Mouse (Mus musculus): Measurements from ENCODE around the gene Ifna9.
A peak's percentile ranks its signal among the peaks of the same experiment; 100 is the strongest.
"Not testable (repeated sequence)": the region's sequence is repeated elsewhere in the genome, so short reads cannot be mapped to it uniquely, and the experiment has no call there.

Ifna9 gene

GRCm38 (mm10) chr4:88592285-88592684 lies at the start of gene Ifna9:
TSS of gene Ifna9 (minus strand) at chr4:88592385.
- no peak for DNase-seq (ENCODE audit: low read depth, low spot score)

- peak; percentile 73 for DNase-seq (ENCODE audit: low read depth, low spot score)
Measured at GRCm38 (mm10) chr4:88641077-88641831, 49.1 kb upstream of the Ifna9 start.

- DNase-seq (ENCODE audit: low read depth, low spot score): no peak
Measured at GRCm38 (mm10) chr4:88640704-88641076, 48.5 kb upstream of the Ifna9 start.

- no peak for DNase-seq (ENCODE audit: low read depth, low spot score)
Measured at GRCm38 (mm10) chr4:88634311-88634710, 42.1 kb upstream of the Ifna9 start, which contains the start of gene C87499. TSS of gene C87499 (minus strand) at chr4:88634411.

GRCm38 (mm10) chr4:88603276-88603675 lies 11.1 kb upstream of the Ifna9 start, which contains the start of gene Ifna12:
TSS of gene Ifna12 (minus strand) at chr4:88603376.
- DNase-seq (ENCODE audit: low read depth, low spot score): no peak

GRCm38 (mm10) chr4:88571698-88572097 lies 20.5 kb downstream of the Ifna9 start, which contains the start of gene Ifna14:
TSS of gene Ifna14 (minus strand) at chr4:88571798.
- no peak for DNase-seq (ENCODE audit: low read depth, low spot score)

GRCm38 (mm10) chr4:88561791-88562190 lies 30.4 kb downstream of the Ifna9 start:
- no peak for DNase-seq (ENCODE audit: low read depth, low spot score)

- not testable (repeated sequence) for DNase-seq (ENCODE audit: low read depth, low spot score)
Measured at GRCm38 (mm10) chr4:88558145-88558544, 34.0 kb downstream of the Ifna9 start, which contains the start of gene Ifna15. TSS of gene Ifna15 (minus strand) at chr4:88558245.

GRCm38 (mm10) chr4:88550161-88550945 lies 41.8 kb downstream of the Ifna9 start:
- DNase-seq (ENCODE audit: low read depth, low spot score): no peak

- DNase-seq (ENCODE audit: low read depth, low spot score): no peak
Measured at GRCm38 (mm10) chr4:88547986-88548385, 44.2 kb downstream of the Ifna9 start.

- peak; percentile 59 for DNase-seq (ENCODE audit: low read depth, low spot score)
Measured at GRCm38 (mm10) chr4:88543649-88544234, 48.4 kb downstream of the Ifna9 start.

All from brain, embryonic 18.5 days (tissue).